Mouse (Mus musculus) heart, postnatal 10 days (tissue): ENCODE measurements around the gene Camk2d. TPM values are rescaled to one million over a fixed set of nuclear protein-coding genes. Genes with fewer than 3 reads are reported as not detected.

Experiments used
- DNase-seq, 2 experiments: peaks; one replicate each; pipeline ENCODE4 v3.0.0; 2021
- intact Hi-C: fragments of 180-260 bp; cut with DNase I; formaldehyde crosslinking; loops from one replicate; pipeline ENCODE4 v1.15.1; 2025
- total RNA-seq, 2 experiments: library from RNA; stranded (reverse); gene quantifications; 2 replicates each; pipeline ENCODE4 v1.2.3; 2021

Gene Camk2d
- total RNA-seq, 2 experiments from 2014 or later: 187 to 196 TPM

DNA sequence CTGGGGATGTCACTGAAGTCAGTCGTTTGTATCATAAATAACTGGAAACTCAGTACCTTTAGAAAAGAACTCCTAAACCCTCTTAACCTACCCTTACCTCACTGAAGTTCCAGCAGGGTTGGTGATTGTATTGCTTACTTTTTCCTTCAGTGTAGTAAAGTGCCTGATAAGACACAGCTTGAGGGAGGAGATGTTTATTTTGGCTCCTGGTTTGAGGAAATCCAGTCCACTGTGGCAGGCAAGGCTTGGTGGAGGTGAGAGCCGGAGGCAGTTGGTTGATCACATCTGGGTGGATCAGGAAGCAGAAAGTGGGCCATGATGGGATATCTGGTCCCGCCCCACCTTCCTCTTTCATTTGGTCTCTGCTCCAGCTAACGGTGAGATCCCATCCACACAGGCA, 45.3 kb downstream of the Camk2d start:
- DNase-seq: no peak
- intact Hi-C loops: no loop called here

DNA sequence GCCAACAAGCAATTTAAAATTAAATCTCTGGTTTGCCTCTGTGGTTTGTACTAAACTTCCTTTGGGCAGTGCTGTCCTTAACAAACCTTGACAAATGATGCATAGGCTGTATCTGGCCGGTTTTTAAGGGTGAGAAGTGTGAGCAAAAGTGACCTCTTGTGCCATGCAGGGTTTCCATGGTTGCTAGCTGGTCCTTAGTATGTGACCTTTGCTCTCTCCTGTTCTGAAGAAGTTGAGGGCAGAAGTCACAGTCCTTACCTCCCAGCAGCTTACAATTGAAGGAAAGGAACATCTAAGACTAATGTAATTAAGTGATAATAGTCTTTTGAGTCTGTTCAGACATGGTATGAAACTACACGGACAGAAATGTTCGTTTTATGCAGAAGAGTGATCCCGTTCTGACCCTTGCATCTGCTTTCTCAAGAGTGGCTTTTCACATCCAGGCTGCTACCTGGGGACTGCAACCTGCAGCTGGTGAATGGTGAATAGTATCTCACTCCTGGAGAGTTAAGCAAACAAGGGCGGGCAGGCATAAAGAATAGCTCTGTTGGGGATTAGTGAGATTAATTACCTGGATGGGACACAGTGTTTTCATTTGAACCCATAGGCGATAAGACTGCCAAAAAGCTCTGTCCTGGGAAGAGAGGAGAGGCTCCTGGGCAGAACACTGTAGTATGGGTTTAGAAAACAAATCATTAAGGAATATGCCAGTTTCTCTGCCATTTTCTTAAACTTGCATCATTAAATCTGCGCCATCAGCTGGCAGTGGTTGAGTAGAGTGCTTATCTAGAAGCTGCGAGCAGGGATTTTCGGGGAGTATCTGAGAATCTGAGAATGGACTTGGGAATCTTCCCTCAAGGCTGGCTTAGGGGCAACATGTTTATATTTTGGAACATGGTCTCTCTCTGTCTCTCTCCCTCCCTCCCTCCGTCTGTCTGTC, 47.2 kb downstream of the Camk2d start:
- intact Hi-C loops: no loop called here
- DNase-seq: no peak

DNA sequence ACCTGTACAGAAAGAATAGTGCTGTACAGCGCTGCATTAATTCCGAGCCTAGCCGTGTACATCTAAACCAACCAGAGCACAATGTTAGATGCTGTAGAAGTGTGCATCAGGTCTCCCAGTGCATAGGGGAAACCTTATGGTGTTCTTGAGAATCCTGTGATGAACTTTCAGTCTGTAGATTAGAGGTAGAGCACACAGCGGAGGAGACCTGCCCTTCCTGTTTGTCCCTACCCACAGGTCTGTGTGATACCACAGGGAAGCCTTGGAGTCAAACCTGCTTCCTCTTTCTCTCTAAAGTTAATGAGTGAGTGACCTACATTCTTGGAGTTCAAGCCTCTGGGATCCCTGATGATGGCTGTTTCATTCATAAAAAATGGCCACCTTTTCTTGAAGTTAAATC, 54.2 kb downstream of the Camk2d start:
- intact Hi-C loops: no loop called here
- DNase-seq: no peak

DNA sequence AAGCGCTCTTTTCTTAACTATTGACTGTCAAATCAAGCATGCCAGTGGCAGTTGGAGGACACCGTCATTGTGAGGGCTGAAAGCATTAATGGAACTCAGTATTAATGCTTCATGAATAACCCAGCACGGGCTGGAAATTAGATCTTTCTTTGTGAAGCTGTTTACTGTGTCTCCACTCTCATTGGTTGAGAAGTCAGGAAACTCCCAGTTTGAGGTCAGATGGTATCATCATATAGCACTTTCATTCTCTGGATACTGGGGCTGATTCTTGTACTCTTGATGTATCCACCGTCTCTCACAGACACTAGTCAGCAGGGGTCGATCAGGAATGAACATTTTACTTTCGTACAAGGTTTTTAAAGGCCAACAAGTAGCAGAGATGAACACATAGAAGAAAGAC, 54.6 kb downstream of the Camk2d start:
- intact Hi-C loops: no loop called here
- DNase-seq: no peak

DNA sequence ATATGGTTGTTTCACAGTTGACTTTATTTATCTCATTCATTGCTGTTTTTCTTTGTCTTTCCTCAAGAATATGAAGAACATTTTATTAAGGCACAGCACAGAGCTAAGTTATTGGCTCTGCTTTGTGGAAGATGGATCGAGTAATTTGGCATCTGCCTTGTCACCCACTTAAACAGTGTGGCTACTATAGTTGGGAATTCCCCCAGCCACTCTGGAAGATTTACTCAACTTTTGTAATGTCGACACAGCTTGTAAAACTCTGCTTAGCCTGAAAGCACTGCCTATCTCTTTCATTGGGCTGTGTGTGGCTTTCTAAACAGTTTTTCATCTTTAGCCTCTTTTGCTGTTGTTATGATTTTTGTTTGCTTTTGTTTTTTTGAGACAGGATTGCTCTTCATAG, 56.3 kb downstream of the Camk2d start:
- intact Hi-C loops: no loop called here

DNA sequence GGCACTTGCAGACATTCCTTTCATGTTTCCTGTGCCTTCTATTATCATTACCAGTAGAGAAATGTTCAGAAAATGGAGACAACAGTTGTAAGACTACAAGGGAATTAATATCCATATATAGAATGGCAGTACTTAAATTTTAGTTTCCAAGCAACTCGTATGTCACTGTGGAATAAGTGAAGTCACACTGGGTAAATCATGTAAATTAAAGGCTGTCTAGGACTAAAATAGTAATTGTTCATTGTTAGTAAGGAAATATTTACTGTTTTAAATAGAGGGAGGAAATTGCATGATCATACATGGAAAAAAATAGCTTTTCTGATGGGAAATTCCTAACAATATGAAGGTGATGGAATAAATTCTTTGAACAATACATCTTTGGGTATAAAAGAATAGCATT, 57.0 kb downstream of the Camk2d start:
- intact Hi-C loops: no loop called here
- no peak for DNase-seq

More for the DNA sequence above, 56.3 kb downstream of the Camk2d start:
- no peak for DNase-seq

DNA sequence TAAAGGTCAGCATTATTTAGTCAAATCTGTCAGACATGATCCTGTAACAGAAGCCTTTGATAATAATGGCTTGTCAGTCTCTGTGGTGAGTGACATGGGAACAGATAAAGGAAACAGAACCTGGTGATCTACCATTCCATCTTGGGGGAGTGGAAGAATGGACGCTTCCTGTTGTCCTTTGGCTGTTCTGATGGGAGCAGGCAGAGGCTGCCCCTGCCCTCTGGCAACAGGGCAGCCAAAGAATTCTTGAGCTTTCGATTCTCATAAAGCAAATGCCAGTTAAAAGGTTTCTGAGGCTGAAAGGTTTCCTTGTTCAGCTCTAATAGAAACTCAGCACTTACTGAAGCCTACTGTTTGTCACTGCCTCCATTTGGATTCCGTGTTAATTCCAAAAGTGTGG, 60.1 kb downstream of the Camk2d start:
- DNase-seq: no peak
- intact Hi-C loops: loop anchor here (5.0 kb wide), 1 partner anchor 36 kb away; no protein-coding TSS in a partner anchor

DNA sequence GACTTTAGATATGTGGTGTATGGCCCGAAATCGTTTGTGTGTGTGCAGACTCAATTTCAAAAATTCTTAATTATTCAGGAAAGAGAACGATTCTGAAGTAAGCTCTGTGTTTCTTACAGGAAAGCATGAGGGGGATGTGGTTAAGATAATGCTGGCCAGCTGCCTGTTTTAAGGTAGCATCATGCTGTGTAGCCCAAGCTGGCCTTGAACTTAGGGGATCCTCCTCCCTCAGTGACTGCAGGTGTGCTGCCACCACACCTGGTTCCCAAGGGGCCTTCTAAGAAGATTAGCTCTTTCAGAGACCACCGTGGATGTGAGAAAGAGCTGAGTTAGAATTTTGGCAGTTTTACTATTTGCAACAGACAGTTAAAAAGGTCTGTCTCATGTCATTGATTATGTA, 61.8 kb downstream of the Camk2d start:
- no peak for DNase-seq
- intact Hi-C loops: loop anchor here (5.0 kb wide), 1 partner anchor 34 kb away; no protein-coding TSS in a partner anchor

DNA sequence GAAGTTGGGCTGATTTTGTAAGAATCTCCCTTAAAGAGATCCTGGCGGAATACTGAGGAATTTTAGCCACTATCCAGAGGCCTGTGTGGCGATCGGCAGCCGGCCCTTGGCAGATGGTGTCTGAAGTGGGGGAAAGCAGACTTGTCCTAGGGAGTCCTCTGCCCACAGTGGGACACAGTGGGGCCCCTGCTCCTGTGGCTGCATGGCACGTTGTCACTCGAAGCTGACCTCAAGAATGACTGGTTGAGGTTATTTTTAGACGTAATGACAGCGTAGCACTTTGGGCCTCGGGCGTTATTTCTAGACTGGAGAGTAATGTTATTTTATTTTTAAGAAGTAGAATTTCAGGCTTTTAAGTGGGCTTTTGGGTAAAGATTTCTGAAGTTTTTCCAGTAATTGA, 62.7 kb downstream of the Camk2d start:
- DNase-seq: peak in 1 of 2 experiments; percentile 42
- intact Hi-C loops: loop anchor here (5.0 kb wide), 1 partner anchor 34 kb away; no protein-coding TSS in a partner anchor

DNA sequence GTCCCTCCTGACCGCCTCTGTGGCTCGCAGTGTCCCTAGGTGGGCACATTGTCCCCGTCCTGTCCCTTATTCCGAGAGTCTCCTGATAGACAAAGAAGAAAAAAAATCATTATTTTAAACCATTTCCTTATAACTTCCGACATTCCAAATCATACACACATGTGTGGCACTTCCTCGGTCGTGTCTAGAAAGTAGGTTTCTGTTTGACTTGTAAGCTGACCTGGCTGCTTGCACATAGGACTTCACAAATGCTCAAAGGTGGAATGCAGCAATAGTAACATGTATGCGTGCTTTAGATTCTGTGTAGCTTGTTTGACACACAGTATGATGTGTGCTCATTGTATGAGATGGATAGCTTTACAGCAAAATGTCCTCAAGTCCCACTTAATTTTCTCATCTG, 63.1 kb downstream of the Camk2d start:
- no peak for DNase-seq
- intact Hi-C loops: loop anchor here (5.0 kb wide), 1 partner anchor 33 kb away; no protein-coding TSS in a partner anchor

DNA sequence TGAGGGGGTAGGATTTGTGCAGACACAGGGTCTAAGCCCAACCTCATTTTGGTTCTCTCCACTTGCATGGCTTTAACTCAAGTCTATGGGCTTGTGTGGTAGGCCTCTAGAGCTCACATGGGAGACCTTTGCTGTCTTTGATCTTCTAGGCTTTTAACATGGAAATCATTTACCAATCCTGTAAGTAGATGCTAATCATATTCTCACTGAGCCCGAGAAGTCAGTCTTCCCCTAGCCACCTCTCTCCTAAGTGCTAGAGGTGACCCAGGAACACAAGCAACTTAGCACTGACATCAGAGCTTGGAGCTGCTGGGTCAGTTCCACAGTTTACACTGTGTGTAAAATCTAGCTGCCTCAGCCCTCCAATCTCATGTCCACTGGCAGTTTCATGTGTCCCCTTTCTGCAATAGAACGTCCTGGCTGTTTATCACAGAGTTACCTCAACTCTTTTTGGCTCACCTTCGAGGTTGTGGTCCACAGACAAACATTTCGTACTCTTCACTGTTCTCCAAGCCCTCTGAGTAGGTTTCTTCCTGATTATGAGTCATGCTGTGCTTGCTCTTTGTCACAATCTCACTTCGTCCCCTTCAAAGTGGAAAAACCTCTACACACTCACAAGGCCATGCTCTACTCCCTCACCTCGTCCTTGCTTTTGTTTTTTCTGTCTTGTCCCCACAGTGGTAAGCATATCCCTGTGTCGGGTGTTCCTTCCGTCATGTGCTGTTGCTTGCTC, 63.9 kb downstream of the Camk2d start:
- DNase-seq: no peak
- intact Hi-C loops: loop anchor here (5.0 kb wide), 1 partner anchor 32 kb away; no protein-coding TSS in a partner anchor

DNA sequence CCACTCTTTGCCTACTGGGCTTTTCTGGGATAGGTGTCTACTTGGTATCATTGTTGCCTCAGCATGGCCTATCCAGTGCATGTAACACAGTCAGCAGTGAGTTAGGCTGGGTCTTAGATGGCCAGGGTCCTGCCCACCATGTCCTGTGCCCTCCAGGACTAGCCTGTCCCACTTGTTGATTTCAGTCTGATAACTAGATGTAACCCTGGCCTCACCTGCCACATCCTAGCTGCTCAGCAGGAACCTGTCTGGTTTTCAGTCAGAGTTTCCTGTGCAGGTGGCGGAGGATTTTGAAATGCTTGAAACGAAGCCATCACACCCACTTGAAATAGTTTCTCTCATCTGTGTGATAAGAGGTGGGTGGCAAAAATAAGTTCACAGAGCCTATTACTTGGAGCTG, 64.5 kb downstream of the Camk2d start:
- intact Hi-C loops: no loop called here
- peak; percentile 43 to 48 for DNase-seq

DNA sequence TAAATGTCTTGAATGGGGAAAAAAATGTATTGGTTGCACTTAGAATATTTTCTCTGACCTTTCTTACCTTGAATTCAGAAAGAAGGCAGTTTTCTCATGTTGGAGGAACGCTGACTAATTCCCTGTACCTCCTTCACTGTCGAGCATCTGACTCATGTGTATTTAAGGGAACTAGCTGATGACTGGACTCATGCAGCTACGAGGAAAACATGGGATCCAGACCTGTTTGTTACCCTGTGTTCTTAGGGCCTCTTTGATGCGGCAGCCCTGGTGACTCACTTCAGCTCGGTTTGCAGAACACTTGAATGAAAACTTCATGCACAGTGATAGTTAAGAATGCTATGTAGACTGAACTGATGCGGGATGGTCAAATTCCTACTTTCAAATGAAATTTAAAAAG, 64.9 kb downstream of the Camk2d start:
- intact Hi-C loops: no loop called here

DNA sequence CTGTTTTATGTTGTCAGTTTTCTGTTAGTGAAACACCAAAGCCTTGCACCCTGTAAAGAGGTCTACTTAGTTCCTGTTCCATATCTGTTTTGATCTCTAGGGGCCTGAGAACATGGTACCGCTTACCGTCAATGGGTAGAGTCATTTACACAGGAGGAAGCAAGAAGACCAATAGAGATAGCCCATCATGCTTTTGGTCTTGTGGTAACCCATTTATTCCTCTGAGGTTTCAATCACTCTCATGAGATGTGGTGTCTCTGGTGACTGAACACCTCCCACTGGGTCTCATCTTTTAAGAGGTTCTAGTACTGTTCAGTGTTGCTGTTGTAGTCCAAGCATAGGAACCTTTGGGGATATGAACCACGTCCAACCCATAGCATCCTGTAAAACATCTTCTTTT, 65.8 kb downstream of the Camk2d start:
- no peak for DNase-seq
- intact Hi-C loops: no loop called here

More for the DNA sequence above, 64.9 kb downstream of the Camk2d start:
- peak in 1 of 2 experiments; percentile 41 for DNase-seq

DNA sequence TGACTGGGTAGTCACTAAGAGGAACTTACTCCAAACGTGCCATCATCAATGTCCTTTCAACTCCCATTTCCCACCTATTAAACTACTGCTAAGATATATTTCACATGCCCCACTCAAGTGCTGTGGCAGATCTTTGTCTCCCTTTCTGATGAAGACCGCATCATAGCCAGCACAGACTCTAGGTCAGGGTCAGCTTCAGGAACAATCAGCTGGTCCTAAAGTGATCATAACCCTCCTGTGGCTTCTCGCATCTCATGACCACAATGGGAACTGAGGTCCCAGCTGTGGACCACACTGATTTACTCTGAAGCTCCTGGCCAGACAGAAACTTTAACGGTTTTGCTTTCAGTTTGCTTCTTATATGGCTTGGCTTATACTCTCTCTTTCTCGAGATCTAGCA, 67.3 kb downstream of the Camk2d start:
- DNase-seq: no peak
- intact Hi-C loops: no loop called here

DNA sequence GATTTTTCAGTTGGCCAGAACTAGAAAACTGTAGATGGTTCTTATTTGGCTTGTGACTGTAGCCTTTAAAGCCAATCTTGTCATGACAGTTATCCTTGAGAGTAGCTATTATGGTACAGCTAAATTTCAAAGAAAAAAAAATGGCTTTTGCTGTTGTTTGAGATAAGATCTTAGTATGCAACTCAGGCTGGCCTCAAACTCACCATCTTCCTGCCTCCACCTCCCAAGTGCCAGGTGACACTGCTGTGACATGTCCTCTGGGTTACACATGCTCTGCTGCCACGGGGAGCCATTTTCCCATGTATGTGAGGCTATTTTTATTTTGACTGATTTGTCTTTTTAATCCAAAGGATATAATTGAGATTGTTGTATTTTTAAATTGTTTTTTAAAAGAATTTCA, 69.8 kb downstream of the Camk2d start:
- intact Hi-C loops: no loop called here

DNA sequence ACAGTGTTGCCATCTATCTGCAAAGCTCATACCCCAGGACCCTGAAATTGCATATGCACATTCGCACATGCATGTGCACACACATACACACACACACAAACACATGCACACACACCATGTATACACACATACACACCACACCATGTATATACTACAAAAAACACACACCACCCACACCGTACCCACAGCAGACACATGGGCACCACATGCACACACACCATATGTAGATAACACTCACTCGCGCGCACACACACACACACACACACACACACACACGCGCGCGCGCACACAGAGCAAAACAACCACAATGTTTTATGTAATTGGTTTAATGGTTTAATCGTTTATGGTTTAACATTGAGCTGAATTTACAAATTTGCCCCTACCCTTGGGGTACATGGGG, 70.9 kb downstream of the Camk2d start:
- DNase-seq: no peak
- intact Hi-C loops: no loop called here

More for the DNA sequence above, 69.8 kb downstream of the Camk2d start:
- no peak for DNase-seq

DNA sequence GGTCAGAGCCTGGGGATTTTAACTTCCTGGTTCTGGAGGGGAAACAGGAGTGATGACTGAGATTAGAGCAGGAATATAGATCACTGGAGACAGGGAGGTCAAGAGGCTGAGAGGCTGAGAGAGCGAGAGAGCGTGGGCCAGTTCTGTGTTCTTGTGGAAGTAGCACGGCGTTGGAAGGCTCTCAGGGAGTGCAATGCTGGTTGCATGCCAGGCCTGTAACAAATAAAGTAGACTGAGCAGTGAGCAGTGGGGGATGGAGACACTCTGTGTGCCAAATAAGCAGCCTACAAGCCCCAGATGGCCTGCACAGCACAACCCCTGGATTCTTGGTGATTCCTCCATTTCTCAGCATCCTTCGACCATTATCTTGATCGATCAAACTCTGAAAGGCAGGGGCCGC, 71.3 kb downstream of the Camk2d start:
- peak; percentile 67 to 81 for DNase-seq
- intact Hi-C loops: no loop called here

DNA sequence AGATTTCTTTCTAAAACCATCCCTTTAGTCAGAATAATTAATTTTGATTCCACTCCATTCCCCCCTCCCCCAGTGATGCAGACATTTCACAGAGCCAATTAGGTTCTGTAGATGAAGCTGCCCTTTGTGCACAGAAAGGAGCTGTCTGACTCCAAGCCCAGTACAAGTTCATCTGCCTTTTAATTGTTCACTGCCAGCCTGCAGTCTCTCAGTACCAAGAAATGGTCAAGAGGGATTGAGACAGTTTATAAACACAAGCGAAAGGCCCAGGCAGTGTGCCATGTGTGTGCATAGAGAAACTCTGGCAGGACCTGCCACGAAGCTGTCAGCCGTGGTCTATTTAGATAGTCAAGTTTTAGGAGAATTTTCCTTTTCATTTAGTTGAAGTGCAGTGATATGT, 72.0 kb downstream of the Camk2d start:
- DNase-seq: peak; percentile 53 to 59
- intact Hi-C loops: no loop called here

DNA sequence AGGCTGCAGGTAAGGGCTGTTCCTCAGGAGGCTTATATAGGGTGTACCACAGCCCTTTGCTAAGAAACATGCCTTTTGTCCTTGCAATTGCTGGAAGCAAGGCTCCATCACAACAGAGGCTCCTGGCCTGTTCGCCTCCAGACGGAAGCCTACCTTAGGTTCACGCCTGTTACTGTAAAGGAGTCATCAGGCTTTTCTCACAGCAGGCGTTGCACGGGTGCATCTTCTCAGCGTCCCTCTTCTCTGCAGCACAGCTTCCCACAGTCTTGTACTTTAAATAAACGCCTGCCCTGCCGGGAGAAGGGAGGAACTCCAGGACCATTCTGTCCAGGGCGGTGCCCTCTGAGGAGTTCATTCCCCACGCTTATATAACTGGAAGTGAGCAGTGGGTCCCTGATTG, 72.6 kb downstream of the Camk2d start:
- intact Hi-C loops: no loop called here
- no peak for DNase-seq

DNA sequence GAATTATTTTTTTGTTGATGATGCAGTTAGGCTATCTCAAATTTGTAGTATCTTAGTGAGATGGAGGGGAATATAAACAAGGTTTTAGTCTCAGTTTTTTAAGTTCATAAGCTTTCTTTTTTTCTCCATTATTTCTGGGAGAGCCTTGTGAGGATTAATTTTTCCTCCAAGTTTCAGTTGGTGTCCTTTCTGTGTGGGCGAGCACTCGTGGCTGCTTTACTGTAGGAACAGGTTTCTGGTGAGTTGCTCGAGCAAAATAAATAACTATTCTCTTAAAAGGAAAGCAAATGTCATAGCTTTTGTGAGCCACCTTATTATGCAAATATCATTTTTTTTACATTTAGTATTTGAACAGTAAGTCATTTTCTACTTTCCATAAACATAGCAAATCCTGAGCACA, 74.3 kb downstream of the Camk2d start:
- intact Hi-C loops: no loop called here
- no peak for DNase-seq

DNA sequence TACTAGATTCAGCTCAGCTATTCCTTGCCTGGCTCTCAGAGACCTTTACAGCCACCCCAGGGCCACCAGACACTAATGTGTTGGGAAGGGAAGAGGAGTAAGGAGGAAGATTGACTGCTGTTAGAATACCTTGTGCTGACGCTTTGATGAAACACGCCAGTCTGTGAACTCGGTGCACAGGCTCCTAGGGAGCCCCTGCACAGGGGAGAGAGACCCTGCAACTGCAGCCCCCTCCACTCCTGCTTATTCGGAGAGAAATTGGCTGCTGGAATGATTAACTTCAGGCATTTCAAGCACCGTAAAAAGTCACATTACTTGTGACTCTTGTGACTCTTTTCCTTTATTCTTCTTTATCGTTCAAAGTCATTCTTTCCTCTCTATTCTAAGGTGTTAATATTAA, 75.2 kb downstream of the Camk2d start:
- DNase-seq: no peak
- intact Hi-C loops: no loop called here
